Mouse (Mus musculus) adrenal gland, postnatal 14 days (tissue): ENCODE measurements around the gene Sept1. TPM values are rescaled to one million over a fixed set of nuclear protein-coding genes. Genes with fewer than 3 reads are reported as not detected.
"Not testable (repeated sequence)": the region's sequence is repeated elsewhere in the genome, so short reads cannot be mapped to it uniquely, and the experiment has no call there.

Experiments used
- DNase-seq: peaks from one replicate; pipeline ENCODE4 v3.0.0; 2021; ENCODE audit warnings: mixed read lengths
- total RNA-seq: library from RNA; stranded (reverse); gene quantifications from 2 replicates; pipeline ENCODE4 v1.2.3, GENCODE M21; 2021

The Sept1 gene
- total RNA-seq, 1 experiment from 2014 or later = 11.2 TPM

GRCm38 (mm10) chr7:127194011-127194632, 38.8 kb downstream of the Sept1 start:
- DNase-seq = no peak

- DNase-seq = no peak
Measured at GRCm38 (mm10) chr7:127192989-127193388, 39.9 kb downstream of the Sept1 start.

- no peak for DNase-seq
Measured at GRCm38 (mm10) chr7:127190672-127191071, 42.3 kb downstream of the Sept1 start.

- DNase-seq = peak; percentile 41
Measured at GRCm38 (mm10) chr7:127188305-127189276, 44.3 kb downstream of the Sept1 start.

GRCm38 (mm10) chr7:127187351-127187750, 45.6 kb downstream of the Sept1 start:
- DNase-seq = no peak

- DNase-seq = peak; percentile 34
Measured at GRCm38 (mm10) chr7:127185601-127186000, 47.3 kb downstream of the Sept1 start.

- no peak for DNase-seq
Measured at GRCm38 (mm10) chr7:127184720-127185119, 48.2 kb downstream of the Sept1 start.

GRCm38 (mm10) chr7:127183828-127184227, 49.1 kb downstream of the Sept1 start:
- DNase-seq = no peak

GRCm38 (mm10) chr7:127183345-127183744, 49.6 kb downstream of the Sept1 start:
- DNase-seq = no peak

- not testable (repeated sequence) for DNase-seq
Measured at GRCm38 (mm10) chr7:127181724-127182123, 51.2 kb downstream of the Sept1 start.

- no peak for DNase-seq
Measured at GRCm38 (mm10) chr7:127180783-127181182, 52.1 kb downstream of the Sept1 start.

GRCm38 (mm10) chr7:127176937-127177336, 56.0 kb downstream of the Sept1 start:
- no peak for DNase-seq

- DNase-seq = no peak
Measured at GRCm38 (mm10) chr7:127166501-127166900, 66.4 kb downstream of the Sept1 start.

- no peak for DNase-seq
Measured at GRCm38 (mm10) chr7:127165607-127166493, 67.1 kb downstream of the Sept1 start.

Other genes with a start within 250 kb of the Sept1 start
- 61.7 and 63.8 TPM in 2 replicates for gene Mvp, start 218.5 kb downstream of the Sept1 start, total RNA-seq
- gene Pagr1b, start 216.6 kb downstream of the Sept1 start, total RNA-seq = 3.0 and 3.2 TPM in 2 replicates
- 7.9 and 24.6 TPM in 2 replicates for gene Pagr1a, start 215.8 kb downstream of the Sept1 start, total RNA-seq
- 8.4 and 26.9 TPM in 2 replicates for gene Gm42742, start 212.0 kb downstream of the Sept1 start, total RNA-seq
- 3.5 and 4.6 TPM in 2 replicates for gene Prrt2, start 211.9 kb downstream of the Sept1 start, total RNA-seq
- gene Maz, start 206.1 kb downstream of the Sept1 start, total RNA-seq = 133 and 142 TPM in 2 replicates
- 18.9 and 21.7 TPM in 2 replicates for gene Kif22, start 190.7 kb downstream of the Sept1 start, total RNA-seq
- gene Zg16, start 145.8 kb downstream of the Sept1 start, total RNA-seq = not detected in 2 replicates
- gene AI467606, start 141.8 kb downstream of the Sept1 start, total RNA-seq = 1.3 and 5.7 TPM in 2 replicates
- gene Qprt, start 110.9 kb downstream of the Sept1 start, total RNA-seq = 1.8 and 11.4 TPM in 2 replicates
- gene Spn, start 95.3 kb downstream of the Sept1 start, total RNA-seq = 1.4 and 7.9 TPM in 2 replicates
- 50.9 and 55.4 TPM in 2 replicates for gene Cd2bp2, start 37.1 kb downstream of the Sept1 start, total RNA-seq
- 38.9 and 45.6 TPM in 2 replicates for gene Tbc1d10b, start 24.7 kb downstream of the Sept1 start, total RNA-seq
- gene Mylpf, start 24.2 kb downstream of the Sept1 start, total RNA-seq = 4.3 and 4.9 TPM in 2 replicates
- 10.0 and 13.8 TPM in 2 replicates for gene Zfp553, start 69 bp downstream of the Sept1 start, total RNA-seq
- gene Zfp771, start 11.1 kb upstream of the Sept1 start, total RNA-seq = 25.9 and 28.1 TPM in 2 replicates
- gene Dctpp1, start 27.6 kb upstream of the Sept1 start, total RNA-seq = 48.3 and 57.5 TPM in 2 replicates
- gene Sephs2, start 40.9 kb upstream of the Sept1 start, total RNA-seq = 147 and 187 TPM in 2 replicates
- 2.2 and 8.8 TPM in 2 replicates for gene Itgal, start 63.1 kb upstream of the Sept1 start, total RNA-seq
- gene Zfp768, start 112.5 kb upstream of the Sept1 start, total RNA-seq = 31.2 and 33.3 TPM in 2 replicates
- 8.7 and 10.0 TPM in 2 replicates for gene Zfp747, start 142.9 kb upstream of the Sept1 start, total RNA-seq
- 3.3 and 5.3 TPM in 2 replicates for gene 9130019O22Rik, start 154.0 kb upstream of the Sept1 start, total RNA-seq
- gene E430018J23Rik, start 160.5 kb upstream of the Sept1 start, total RNA-seq = 8.5 and 9.4 TPM in 2 replicates
- 6.4 and 6.8 TPM in 2 replicates for gene Zfp764, start 173.7 kb upstream of the Sept1 start, total RNA-seq
- 8.9 and 11.9 TPM in 2 replicates for gene Zfp688, start 188.9 kb upstream of the Sept1 start, total RNA-seq
- 3.5 and 5.0 TPM in 2 replicates for gene Zfp689, start 216.0 kb upstream of the Sept1 start, total RNA-seq
- 42.0 and 51.8 TPM in 2 replicates for gene Prr14, start 226.5 kb upstream of the Sept1 start, total RNA-seq
- gene Fbrs, start 246.1 kb upstream of the Sept1 start, total RNA-seq = 61.8 and 76.5 TPM in 2 replicates